Mouse (Mus musculus) spleen, postnatal 10 days (tissue): ENCODE results near the gene Tgif2lx1.
"Not testable (repeated sequence)": the region's sequence is repeated elsewhere in the genome, so short reads cannot be mapped to it uniquely, and the experiment has no call there.

ENCODE experiments used
- DNase-seq, 2 experiments: peaks; one replicate each; pipeline ENCODE4 v3.0.0; 2021 to 2022; ENCODE audit warnings: low spot score in 2 of 2

The Tgif2lx1 gene

GRCm38 (mm10) chrX:118480637-118481036 is at the start of gene Tgif2lx1:
Gene Tgif2lx1 (minus strand): TSS chrX:118480737.
- DNase-seq: not testable (repeated sequence)
